Mouse (Mus musculus) lung, embryonic 14.5 days (tissue): ENCODE measurements around the gene 1700092M07Rik. TPM values are rescaled to one million over a fixed set of nuclear protein-coding genes. Genes with fewer than 3 reads are reported as not detected.
"Not testable (repeated sequence)": the region's sequence is repeated elsewhere in the genome, so short reads cannot be mapped to it uniquely, and the experiment has no call there.

Source experiments
- ATAC-seq: fragments of 200-750 bp; cut with Nextera tagmentation; 2 replicates; pipeline ENCODE4 v1.8.0; 2017; ENCODE audit warnings: mild to moderate bottlenecking, moderate TSS enrichment, moderate library complexity; ENCODE audit not compliant: insufficient read depth
- DNase-seq: peaks from one replicate; pipeline ENCODE4 v3.0.0-alpha.2; 2015
- H3K27ac ChIP-seq: fragments of 300-500 bp; sonication (generic); 2 replicates; pipeline ENCODE4 v1.5.1; 2014; ENCODE audit warnings: low read depth, mild to moderate bottlenecking, moderate library complexity
- H3K27me3 ChIP-seq: fragments of 300-500 bp; sonication (generic); 2 replicates; pipeline ENCODE4 v1.6.1; 2014; ENCODE audit warnings: low read length, control low read depth; ENCODE audit not compliant: insufficient read depth
- H3K36me3 ChIP-seq: fragments of 300-500 bp; sonication (generic); 2 replicates; pipeline ENCODE4 v1.6.1; 2014; ENCODE audit warnings: control low read depth; ENCODE audit not compliant: insufficient read depth
- H3K4me1 ChIP-seq: fragments of 300-500 bp; sonication (generic); 2 replicates; pipeline ENCODE4 v1.6.1; 2014; ENCODE audit warnings: antibody characterized with exemption, control low read depth; ENCODE audit not compliant: insufficient read depth
- H3K4me2 ChIP-seq: fragments of 300-500 bp; sonication (generic); 2 replicates; pipeline ENCODE4 v1.6.1; 2014; ENCODE audit warnings: mild to moderate bottlenecking
- H3K4me3 ChIP-seq: fragments of 300-500 bp; sonication (generic); 2 replicates; pipeline ENCODE4 v1.5.1; 2014; ENCODE audit warnings: low read depth, low read length
- H3K9ac ChIP-seq: fragments of 300-500 bp; sonication (generic); 2 replicates; pipeline ENCODE4 v1.6.1; 2014
- H3K9me3 ChIP-seq: fragments of 300-500 bp; sonication (generic); 2 replicates; pipeline ENCODE4 v1.6.1; 2016; ENCODE audit warnings: low read depth, low read length, control low read depth
- CTCF ChIP-seq: IDR thresholded peaks from 2 replicates; pipeline ENCODE4 v1.5.1; 2016; ENCODE audit warnings: antibody characterized with exemption, low read depth
- WGBS: fragments of 180-500 bp; shearing (Covaris S2); extraction: QIAGEN DNeasy Blood & Tissue Kit; methylation state at CpG from one replicate; pipeline ENCODE4 v1.1.7; 2014; 5-methylcytosine and 5-hydroxymethylcytosine counted together
- polyA plus RNA-seq: library from polyadenylated mRNA; unstranded; fragments of >200 nt; fragmentation: Nextera tagmentation; extraction: Ambion mirVana; gene quantifications from 2 replicates; pipeline ENCODE4 v1.2.1, GENCODE M21; 2014

1700092M07Rik gene
- polyA plus RNA-seq, 1 experiment from 2014 or later, result 2.3 TPM

- ATAC-seq (no peak), DNase-seq (peak; percentile 80)
- Histone ChIP-seq H3K36me3 (no peaks in the 10 kb centered on the region), H3K9me3 (no peaks in the 10 kb centered on the region), H3K4me2 (no peak overlapping the region), H3K27ac (no peak overlapping the region), H3K4me1 (peaks cover 5% of the 10 kb centered on the region; the same call in 1 of the 2 replicates), H3K27me3 (no peaks in the 10 kb centered on the region), H3K9ac (no peak overlapping the region), H3K4me3 (no peak overlapping the region)
- TF ChIP-seq CTCF, result peak; percentile 76
- 61% methylated on average over 3 of the region's 3 CpGs for WGBS
Measured at GRCm38 (mm10) chr19:8718357-8718756, 22.2 kb upstream of the 1700092M07Rik start.

GRCm38 (mm10) chr19:8719037-8719436 lies 21.5 kb upstream of the 1700092M07Rik start:
- H3K27me3 ChIP-seq, H3K9ac ChIP-seq, ATAC-seq, H3K27ac ChIP-seq, H3K4me2 ChIP-seq, H3K4me1 ChIP-seq, DNase-seq, H3K4me3 ChIP-seq, H3K36me3 ChIP-seq, H3K9me3 ChIP-seq: not testable (repeated sequence)
- peak; percentile 26; the same call in 1 of the 2 replicates for TF ChIP-seq CTCF

- DNase-seq (no peak), ATAC-seq (no peak)
- no peak overlapping the region for H3K27ac ChIP-seq
- H3K9ac ChIP-seq, result no peak overlapping the region; the same call in 1 of the 2 replicates
- no peaks in the 10 kb centered on the region for H3K27me3 ChIP-seq
- H3K4me2 ChIP-seq, result peak overlapping the region; percentile 72
- H3K4me3 ChIP-seq, result no peak overlapping the region
- 58% methylated on average over 1 of the region's 1 CpGs for WGBS
- peaks cover 12% of the 10 kb centered on the region; the same call in 1 of the 2 replicates for H3K4me1 ChIP-seq
- H3K9me3 ChIP-seq, result no peaks in the 10 kb centered on the region
- TF ChIP-seq CTCF, result no peak
- peaks cover 24% of the 10 kb centered on the region for H3K36me3 ChIP-seq
Measured at GRCm38 (mm10) chr19:8721378-8721777, 19.1 kb upstream of the 1700092M07Rik start.

GRCm38 (mm10) chr19:8722021-8722420 lies 18.5 kb upstream of the 1700092M07Rik start:
- 51% methylated on average over 4 of the region's 4 CpGs for WGBS
- no peaks in the 10 kb centered on the region for H3K9me3 ChIP-seq
- H3K36me3 ChIP-seq, result peaks cover 31% of the 10 kb centered on the region
- no peak for TF ChIP-seq CTCF
- peaks cover 12% of the 10 kb centered on the region; the same call in 1 of the 2 replicates for H3K4me1 ChIP-seq
- peak overlapping the region; percentile 98 for H3K9ac ChIP-seq
- DNase-seq (no peak), ATAC-seq (no peak)
- H3K27me3 ChIP-seq, result no peaks in the 10 kb centered on the region
- H3K27ac ChIP-seq, result peak overlapping the region; percentile 97
- peak overlapping the region; percentile 74 for H3K4me3 ChIP-seq
- peak overlapping the region; percentile 72 for H3K4me2 ChIP-seq

GRCm38 (mm10) chr19:8722559-8722906 lies 18.0 kb upstream of the 1700092M07Rik start:
- no peaks in the 10 kb centered on the region for H3K9me3 ChIP-seq
- H3K27me3 ChIP-seq, result no peaks in the 10 kb centered on the region
- no peak for TF ChIP-seq CTCF
- DNase-seq, result no peak
- H3K36me3 ChIP-seq, result peaks cover 32% of the 10 kb centered on the region
- peak overlapping the region; percentile 98 for H3K9ac ChIP-seq
- peak; percentile 3; the same call in 1 of the 2 replicates for ATAC-seq
- H3K4me2 ChIP-seq, result peak overlapping the region; percentile 72
- peak overlapping the region; percentile 74 for H3K4me3 ChIP-seq
- H3K27ac ChIP-seq, result peak overlapping the region; percentile 97
- under 1% methylated on average over 5 of the region's 5 CpGs for WGBS
- peaks cover 12% of the 10 kb centered on the region; the same call in 1 of the 2 replicates for H3K4me1 ChIP-seq

- Histone ChIP-seq H3K4me1 (peaks cover 12% of the 10 kb centered on the region; the same call in 1 of the 2 replicates), H3K4me2 (peak within 1 kb of the TSS; percentile 97), H3K27me3 (no peaks in the 10 kb centered on the region), H3K9ac (peak within 1 kb of the TSS; percentile 98), H3K9me3 (no peaks in the 10 kb centered on the region), H3K4me3 (peak within 1 kb of the TSS; percentile 74), H3K27ac (peak within 1 kb of the TSS; percentile 97), H3K36me3 (peaks cover 32% of the 10 kb centered on the region)
- DNase-seq (peak; percentile 99), ATAC-seq (peak; percentile 94)
- WGBS, result under 1% methylated on average over 50 of the region's 50 CpGs
- no peak for TF ChIP-seq CTCF
Measured at GRCm38 (mm10) chr19:8722907-8723573, 17.5 kb upstream of the 1700092M07Rik start, which contains the start of gene Slc3a2. Gene Slc3a2, minus strand, starts transcription at chr19:8723369.

GRCm38 (mm10) chr19:8723574-8724346 lies 16.8 kb upstream of the 1700092M07Rik start:
- Histone ChIP-seq H3K36me3 (peaks cover 32% of the 10 kb centered on the region), H3K9me3 (no peaks in the 10 kb centered on the region), H3K4me3 (peak overlapping the region; percentile 74), H3K27ac (peak overlapping the region; percentile 97), H3K4me1 (peaks cover 12% of the 10 kb centered on the region; the same call in 1 of the 2 replicates), H3K27me3 (no peaks in the 10 kb centered on the region), H3K4me2 (peak overlapping the region; percentile 97), H3K9ac (peak overlapping the region; percentile 98)
- TF ChIP-seq CTCF, result 0 out of 2 replicates have a peak, but pooled peaks have one; percentile 1
- DNase-seq (peak; percentile 57), ATAC-seq (no peak)
- under 1% methylated on average over 20 of the region's 20 CpGs for WGBS
